Mouse (Mus musculus): ENCODE data around the gene Deup1.

GRCm38 (mm10) chr9:15659069-15659468 is 31.3 kb upstream of the Deup1 start:
- TF ChIP-seq CTCF (IDR thresholded peaks at IDR 0.05; ENCODE audit: low read depth) (no peak), EP300 (IDR thresholded peaks at IDR 0.05; ENCODE audit: low read depth) (no peak)

All from liver, postnatal 0 days (tissue).